Mouse (Mus musculus): Measurements from ENCODE around the gene Hpse2.

GRCm38 (mm10) chr19:43036381-43036780, 351.8 kb downstream of the Hpse2 start:
- TF ChIP-seq CTCF (IDR thresholded peaks at IDR 0.05; ENCODE audit: insufficient read depth, low read length) = no peak
- no peak for TF ChIP-seq POLR2A (IDR thresholded peaks at IDR 0.05; ENCODE audit: borderline replicate concordance, extremely low read depth, low read depth, low read length)
